Mouse (Mus musculus) splenic B cell, adult 2 months (primary cell): ENCODE measurements around the gene Mphosph10.

Experiments
- DNase-seq: peaks from one replicate; pipeline ENCODE4 v3.0.0-alpha.2; 2011; ENCODE audit warnings: low read depth, low spot score
- H3K27me3 ChIP-seq: 2 replicates; pipeline ENCODE4 v1.6.1; 2012; ENCODE audit warnings: mild to moderate bottlenecking, low read length, moderate library complexity, mixed read lengths; ENCODE audit not compliant: control insufficient read depth, poor library complexity, insufficient read depth, severe bottlenecking
- H3K36me3 ChIP-seq: 2 replicates; pipeline ENCODE4 v1.6.1; 2012; ENCODE audit warnings: mild to moderate bottlenecking, low read length, moderate library complexity, mixed read lengths; ENCODE audit not compliant: control insufficient read depth, poor library complexity, insufficient read depth, severe bottlenecking

The Mphosph10 gene

GRCm38 (mm10) chr7:64365863-64366262 lies 26.2 kb downstream of the Mphosph10 start:
- no peak for DNase-seq
- H3K27me3 ChIP-seq = no peaks in the 10 kb centered on the region
- H3K36me3 ChIP-seq = peaks cover 6% of the 10 kb centered on the region

DNA sequence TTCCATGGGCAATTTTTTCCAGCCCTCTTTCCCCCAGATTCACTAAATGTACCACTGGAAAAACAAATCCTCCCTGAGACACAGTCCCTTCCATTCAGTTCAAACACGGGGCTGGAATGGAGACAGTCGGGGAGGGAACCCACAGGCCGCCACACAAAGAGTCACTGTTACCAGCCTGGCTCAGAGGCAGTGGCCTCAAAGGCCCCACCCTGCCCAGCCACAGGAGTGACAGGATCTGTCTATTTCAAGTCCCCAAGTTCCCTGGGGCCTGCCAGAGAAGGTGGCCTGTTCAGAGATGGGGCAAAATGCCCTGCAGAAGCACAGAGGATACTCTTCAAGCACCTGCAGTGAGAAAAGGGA lies 31.5 kb downstream of the Mphosph10 start:
- Histone ChIP-seq H3K27me3 (no peaks in the 10 kb centered on the region), H3K36me3 (peaks cover 12% of the 10 kb centered on the region)
- no peak for DNase-seq

DNA sequence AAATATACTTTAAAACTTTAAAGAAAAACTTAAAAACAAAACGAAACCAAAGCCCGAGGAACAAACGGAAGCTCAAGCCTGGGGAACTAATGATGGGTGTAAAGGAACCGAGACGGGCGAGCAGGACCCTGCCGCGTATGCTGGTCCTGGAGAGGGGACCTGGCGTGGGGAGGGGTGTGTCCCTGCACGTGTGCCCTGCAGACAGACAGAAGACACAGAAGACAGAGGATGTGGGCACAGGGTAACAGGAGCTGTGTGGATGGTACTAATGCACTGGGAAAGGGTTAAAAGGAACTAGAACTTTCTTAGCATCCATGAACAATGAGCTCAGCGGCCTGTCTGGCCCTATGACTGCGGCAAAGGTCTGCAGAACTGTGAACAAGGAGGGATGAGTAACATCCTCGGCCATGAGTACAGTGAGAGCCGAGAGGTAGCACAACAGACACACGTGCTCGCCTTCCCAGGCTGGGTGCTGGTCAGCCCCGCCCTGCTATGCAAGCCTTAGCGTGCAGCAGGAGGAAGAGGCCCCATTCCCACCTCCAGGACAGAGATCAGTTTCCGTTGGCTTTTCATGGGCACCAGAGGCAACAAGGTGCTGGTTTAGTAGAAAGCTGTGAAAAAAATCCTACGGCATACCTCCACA lies 32.0 kb downstream of the Mphosph10 start:
- Histone ChIP-seq H3K27me3 (no peaks in the 10 kb centered on the region), H3K36me3 (peaks cover 12% of the 10 kb centered on the region)
- no peak for DNase-seq

- peaks cover 9% of the 10 kb centered on the region for H3K36me3 ChIP-seq
- no peak for DNase-seq
These were observed 33.4 kb downstream of the Mphosph10 start for GRCm38 (mm10) chr7:64358666-64359065.

DNA sequence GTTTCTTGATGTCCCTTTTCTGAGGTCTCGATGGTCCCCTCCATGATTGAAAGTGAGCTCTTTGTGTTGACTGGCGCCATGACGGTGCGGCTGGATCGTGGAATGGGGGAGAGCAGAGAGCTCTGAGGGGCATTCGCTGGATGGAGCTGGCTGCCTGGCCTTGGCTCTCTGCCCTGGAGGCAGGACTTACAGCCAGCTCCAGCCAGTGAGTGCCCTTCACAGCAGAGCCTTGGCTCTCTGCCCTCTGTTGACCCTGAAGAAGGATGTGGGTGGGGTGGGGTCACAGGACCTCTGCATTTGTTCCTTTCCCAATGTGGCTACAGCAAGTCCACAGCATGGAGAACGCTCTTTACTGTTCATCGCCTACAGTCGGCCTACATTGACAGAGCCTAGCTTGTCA lies 34.7 kb downstream of the Mphosph10 start:
- no peak for DNase-seq
- H3K36me3 ChIP-seq = peaks cover 9% of the 10 kb centered on the region
- no peaks in the 10 kb centered on the region for H3K27me3 ChIP-seq

More at GRCm38 (mm10) chr7:64358666-64359065, 33.4 kb downstream of the Mphosph10 start:
- no peaks in the 10 kb centered on the region for H3K27me3 ChIP-seq

DNA sequence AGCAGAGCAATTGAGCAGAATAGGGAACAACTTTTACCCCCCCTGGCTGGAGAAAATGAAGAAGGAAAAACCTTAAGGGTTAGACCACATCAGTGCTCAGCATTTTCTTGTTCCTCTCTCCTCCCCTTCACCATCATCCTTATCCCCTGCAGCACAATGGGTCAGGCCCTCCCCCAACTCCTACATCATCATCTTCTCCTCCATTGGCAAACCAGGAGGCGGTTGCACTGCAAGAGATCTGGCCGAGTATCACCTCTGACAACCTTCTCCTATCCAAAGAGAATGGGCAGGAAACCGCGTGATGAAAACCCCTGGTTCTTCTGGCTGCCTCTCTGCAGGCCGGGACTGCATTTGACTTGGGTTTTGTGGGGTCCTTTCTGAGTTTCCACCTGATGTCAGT lies 35.4 kb downstream of the Mphosph10 start:
- no peak for DNase-seq
- no peaks in the 10 kb centered on the region for H3K27me3 ChIP-seq
- H3K36me3 ChIP-seq = peaks cover 9% of the 10 kb centered on the region

- no peak for DNase-seq
- H3K27me3 ChIP-seq = no peaks in the 10 kb centered on the region
- peaks cover 6% of the 10 kb centered on the region for H3K36me3 ChIP-seq
These were observed 37.9 kb downstream of the Mphosph10 start for GRCm38 (mm10) chr7:64354206-64354605.

DNA sequence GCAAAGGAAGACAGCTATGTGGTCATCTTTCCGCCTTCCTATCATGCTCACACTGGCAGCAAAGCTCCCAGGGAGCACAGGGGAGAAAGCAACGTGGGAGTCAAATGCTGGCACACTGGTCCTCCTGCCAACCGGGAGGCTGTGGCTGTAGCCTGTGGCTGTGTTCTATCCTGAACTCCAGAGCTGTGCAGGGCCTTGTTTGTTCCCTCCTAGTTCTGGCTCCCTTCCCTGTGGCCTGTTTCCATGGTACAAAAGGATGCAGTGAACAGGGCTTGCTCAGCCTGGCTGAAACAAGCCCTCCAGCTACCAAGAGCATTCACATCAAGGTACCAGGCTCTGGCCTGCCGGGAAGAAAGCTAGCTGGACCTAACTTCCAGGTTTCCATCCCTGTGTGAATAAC lies 41.0 kb downstream of the Mphosph10 start:
- H3K27me3 ChIP-seq = no peaks in the 10 kb centered on the region
- DNase-seq = no peak
- H3K36me3 ChIP-seq = no peaks in the 10 kb centered on the region; the same call in 1 of the 2 replicates

DNA sequence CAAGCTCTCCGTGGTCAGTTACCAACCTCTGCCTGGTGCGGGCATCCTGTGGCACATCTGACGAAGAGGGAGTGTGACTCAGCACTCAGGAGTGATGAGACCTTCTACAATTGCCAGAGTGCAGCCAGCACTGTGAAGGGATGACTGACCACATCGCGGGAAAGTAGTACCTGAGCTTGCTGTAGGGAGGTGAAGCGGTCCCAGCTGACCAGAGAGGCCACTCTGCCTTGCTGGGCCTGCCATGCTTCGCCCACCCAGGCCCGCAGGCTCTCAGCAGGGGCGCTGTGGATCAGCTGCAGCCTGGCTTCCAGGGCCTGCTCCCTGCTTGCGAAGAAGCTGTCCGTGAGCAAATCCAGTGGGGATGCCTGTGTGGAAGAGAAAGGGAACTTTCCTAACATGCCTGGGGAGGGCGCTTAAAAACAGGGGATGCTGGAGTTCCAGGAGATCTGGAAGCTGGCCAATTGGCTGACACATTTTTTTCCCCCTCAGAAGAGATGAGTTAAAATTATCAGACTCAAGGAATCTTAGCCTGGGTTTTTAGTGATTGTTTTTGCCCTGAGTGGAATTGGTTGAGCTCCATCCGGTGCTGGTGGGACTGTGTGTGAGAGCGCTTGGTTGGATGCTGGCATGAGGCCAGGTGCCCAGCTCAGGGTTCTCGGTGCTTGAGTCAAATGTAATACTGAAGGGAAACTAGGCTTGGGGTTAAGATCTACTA lies 42.8 kb downstream of the Mphosph10 start:
- H3K27me3 ChIP-seq = no peaks in the 10 kb centered on the region
- no peaks in the 10 kb centered on the region; the same call in 1 of the 2 replicates for H3K36me3 ChIP-seq
- DNase-seq = no peak

GRCm38 (mm10) chr7:64347813-64348212 lies 44.3 kb downstream of the Mphosph10 start:
- H3K36me3 ChIP-seq = no peaks in the 10 kb centered on the region
- H3K27me3 ChIP-seq = no peaks in the 10 kb centered on the region
- no peak for DNase-seq

GRCm38 (mm10) chr7:64332686-64333085 lies 59.4 kb downstream of the Mphosph10 start:
- no peaks in the 10 kb centered on the region for H3K36me3 ChIP-seq
- DNase-seq = no peak

GRCm38 (mm10) chr7:64331309-64331708 lies 60.8 kb downstream of the Mphosph10 start:
- no peak for DNase-seq
- Histone ChIP-seq H3K36me3 (no peaks in the 10 kb centered on the region), H3K27me3 (no peaks in the 10 kb centered on the region)

More at GRCm38 (mm10) chr7:64332686-64333085, 59.4 kb downstream of the Mphosph10 start:
- H3K27me3 ChIP-seq = no peaks in the 10 kb centered on the region

GRCm38 (mm10) chr7:64327486-64327885 lies 64.6 kb downstream of the Mphosph10 start:
- no peaks in the 10 kb centered on the region for H3K27me3 ChIP-seq
- no peaks in the 10 kb centered on the region for H3K36me3 ChIP-seq
- no peak for DNase-seq

DNA sequence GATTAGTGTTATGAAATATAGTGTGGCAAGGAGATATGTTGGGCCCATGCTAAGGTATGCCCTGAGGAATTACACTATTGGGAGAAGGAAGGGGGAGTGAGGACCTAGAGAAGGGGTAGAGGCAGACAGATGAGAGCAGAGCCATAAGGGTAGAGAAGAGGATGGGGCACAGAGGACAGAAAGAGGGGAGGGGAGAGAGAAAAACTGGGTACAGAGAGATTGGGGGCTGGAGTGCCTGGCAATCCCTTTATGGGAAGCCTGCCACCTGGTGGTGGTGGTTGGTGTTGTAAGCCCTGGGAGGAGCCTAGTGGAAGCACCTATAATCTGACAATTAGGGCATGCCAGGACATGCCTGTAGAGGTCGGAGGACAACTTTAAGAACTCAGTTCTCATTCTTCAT lies 65.2 kb downstream of the Mphosph10 start:
- Histone ChIP-seq H3K36me3 (no peaks in the 10 kb centered on the region; the same call in 1 of the 2 replicates), H3K27me3 (no peaks in the 10 kb centered on the region)
- DNase-seq = peak; percentile 86
